Mouse (Mus musculus): Measurements from ENCODE around the gene Fam187a.

The Fam187a gene

DNA sequence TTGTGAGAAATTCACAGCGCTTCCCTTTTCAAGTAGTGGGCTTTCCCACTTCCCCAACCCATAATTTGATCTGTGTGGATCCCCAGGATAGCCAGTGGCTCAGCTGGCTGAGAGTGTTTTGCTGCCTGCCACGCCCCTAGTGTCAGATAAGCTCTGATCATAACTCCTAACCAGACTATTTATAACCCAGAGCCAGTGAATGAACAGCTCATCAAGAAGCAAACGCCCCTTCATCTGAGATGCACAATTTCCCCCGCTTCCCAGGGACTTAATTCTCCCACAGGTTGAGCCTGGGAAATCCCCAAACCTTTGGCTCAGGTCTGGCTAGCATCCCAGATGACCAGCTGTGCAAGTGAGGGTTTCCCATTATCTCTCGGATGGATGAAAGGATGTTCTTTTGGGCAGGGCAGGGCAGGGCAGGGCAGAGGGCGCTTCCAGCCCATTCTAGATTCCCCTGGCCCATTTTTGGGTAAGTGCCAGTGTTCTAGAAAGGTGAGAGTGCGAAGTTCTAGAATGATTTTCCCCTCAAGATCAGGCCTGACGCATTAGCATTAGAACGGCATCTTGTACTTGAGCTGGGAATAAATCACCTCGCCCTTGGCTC lies at the start of gene Fam187a:
TSS of gene Fam187a (plus strand) at position 554 of the 604 bp plus-strand sequence.
- no peak for DNase-seq

GRCm38 (mm10) chr11:102835549-102835948 lies 49.4 kb upstream of the Fam187a start, which contains the start of gene Higd1b:
Higd1b (plus strand) TSS chr11:102835849.
- no peak for DNase-seq

DNA sequence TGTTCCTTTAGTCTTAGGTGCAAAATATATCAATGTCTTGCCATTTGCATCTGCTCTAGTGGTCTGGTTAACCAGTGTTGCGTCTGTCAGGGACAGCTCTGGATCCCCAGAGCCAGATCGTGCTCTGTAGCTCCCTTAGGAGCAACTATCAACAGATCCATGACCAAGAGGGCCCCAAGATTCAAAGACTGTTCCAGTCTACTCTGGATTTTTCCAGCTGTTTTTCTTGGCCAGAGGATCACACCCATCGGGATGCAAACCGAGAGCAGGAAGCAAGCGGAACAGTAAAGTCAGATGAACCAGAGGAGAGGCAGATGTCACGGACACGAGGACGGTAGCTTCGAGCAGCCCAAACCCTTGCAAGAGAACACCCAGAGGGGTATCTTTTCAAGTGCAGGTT lies 48.8 kb upstream of the Fam187a start:
- DNase-seq, result no peak

DNA sequence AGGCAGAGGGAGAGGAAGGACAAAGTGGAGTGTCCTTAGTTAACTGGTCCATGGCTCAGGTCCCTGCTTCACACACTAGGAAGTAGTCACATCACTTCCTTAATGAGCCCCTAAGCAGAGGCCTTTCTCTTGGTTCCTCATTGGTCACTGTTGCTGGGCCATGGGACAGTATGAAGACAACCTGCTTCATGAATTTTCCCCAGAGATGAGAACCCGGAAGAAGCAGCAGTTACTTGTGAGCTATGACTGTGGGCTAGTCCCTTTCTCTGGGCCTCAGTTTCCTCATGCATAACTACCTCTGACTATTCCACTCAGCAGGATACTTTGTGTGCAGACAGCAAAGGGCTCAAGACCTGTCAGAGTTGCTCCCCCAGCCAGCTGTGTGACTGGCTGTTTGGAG lies 47.6 kb upstream of the Fam187a start:
- no peak for DNase-seq

- DNase-seq, result no peak
Measured at GRCm38 (mm10) chr11:102838126-102838525, 46.8 kb upstream of the Fam187a start.

DNA sequence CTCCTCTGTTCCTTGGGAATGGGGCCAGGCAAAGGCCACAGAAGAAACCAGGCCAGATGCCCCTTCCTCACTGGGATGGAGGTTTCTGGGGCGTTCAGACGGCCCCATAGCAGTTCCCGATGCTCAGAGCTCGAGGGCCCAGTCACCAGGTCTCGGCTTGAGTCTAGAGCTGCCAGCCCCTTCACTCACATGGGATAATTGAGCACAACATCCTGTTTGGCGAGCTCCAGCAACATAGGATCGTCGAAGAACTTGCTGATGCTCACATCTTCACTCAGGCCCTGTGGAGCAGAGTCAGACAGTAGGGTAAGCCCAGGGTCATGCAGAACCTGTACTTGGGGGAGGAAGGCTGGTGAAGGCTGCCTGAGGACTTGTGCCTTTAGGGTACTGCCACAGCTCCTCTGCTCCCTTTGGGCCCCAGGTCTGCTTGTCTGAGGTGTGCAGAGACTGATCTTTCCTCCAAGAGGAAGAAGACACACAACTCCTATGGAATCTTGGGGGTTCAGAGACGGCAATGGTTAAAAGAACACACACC lies 46.3 kb upstream of the Fam187a start:
- no peak for DNase-seq

GRCm38 (mm10) chr11:102845926-102846325 lies 39.0 kb upstream of the Fam187a start:
- no peak for DNase-seq

GRCm38 (mm10) chr11:102851883-102852282 lies 33.1 kb upstream of the Fam187a start:
- DNase-seq, result peak; percentile 79 to 88

DNA sequence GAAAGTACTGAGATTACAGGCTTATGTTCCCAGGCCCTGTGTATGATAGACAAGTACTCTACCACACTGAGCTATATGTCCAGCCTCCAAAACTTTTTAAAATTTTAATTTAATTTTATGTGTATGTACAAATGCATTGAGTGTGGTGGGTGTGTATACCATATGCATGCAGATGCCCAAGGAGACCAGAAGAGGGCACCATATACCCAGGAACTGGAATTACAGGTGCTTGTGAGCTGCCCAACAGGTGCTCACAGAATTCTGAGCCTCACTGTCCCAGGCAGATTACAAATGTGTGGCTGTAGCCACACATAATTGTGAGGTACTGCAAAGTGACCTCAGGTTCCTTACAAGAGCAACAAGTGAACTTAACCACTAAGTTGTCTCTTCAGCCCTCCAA lies 31.2 kb upstream of the Fam187a start:
- DNase-seq, result peak; percentile 29 to 32

DNA sequence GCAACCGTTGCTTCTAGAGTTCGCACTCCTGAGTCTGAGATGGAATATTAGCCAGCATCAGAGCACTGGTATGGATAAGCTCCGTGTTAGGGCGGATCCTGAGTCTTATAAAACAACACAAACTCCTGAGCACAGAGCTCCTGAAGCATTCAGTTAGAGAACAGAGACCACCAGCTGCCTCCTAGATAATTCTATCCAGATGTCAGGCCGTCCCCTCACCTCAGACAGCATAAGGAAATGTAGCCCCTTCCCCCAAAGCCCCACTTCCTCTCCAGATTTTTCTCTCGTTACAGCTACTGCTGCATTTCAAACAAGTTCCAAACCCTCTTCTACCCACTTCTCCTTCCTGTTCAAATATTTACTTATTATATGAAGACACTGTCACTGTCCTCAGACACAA lies 29.0 kb upstream of the Fam187a start:
- DNase-seq, result no peak

DNA sequence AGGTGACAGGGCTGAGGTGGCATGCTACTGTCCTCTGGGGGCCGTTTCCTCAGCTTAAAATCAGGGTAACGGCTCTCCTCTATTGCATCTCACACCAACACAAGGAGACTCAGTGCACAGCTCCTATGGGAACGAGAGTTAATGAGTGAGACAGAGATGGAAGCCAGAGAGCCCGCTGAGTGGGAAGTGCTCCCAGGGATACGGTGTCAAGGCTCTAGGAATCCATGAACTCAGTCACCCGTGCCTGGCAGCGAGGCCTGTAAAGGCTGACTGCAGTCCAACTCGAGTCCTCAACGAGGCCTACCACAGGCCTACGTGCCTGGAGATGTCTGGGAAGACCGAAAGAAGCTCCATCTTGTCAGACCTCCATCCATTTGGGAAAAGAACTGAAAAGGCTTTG lies 26.0 kb upstream of the Fam187a start:
- DNase-seq, result peak; percentile 57 to 67

DNA sequence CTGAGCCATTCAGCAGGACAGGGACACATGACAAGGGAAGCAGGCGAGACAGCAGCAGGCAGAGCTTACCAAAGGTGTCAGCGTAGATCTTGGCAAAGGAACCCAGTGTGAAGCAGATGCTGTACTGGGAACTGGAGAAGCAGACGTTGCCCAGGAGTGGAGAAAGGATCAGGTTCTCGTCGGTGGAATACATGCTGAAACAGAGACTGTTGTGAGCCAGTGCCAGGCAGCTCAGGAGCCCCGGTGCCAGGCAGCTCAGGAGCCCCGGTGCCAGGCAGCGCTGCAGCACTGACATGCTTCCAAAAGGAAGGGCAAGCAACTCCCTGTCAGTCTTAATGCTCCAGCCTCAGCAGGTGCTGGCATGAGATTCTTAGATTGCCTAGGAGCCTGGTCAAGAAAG lies 25.0 kb upstream of the Fam187a start:
- DNase-seq, result peak; percentile 77 to 85

GRCm38 (mm10) chr11:102864272-102864671 lies 20.7 kb upstream of the Fam187a start:
- DNase-seq, result peak; percentile 85 to 89

GRCm38 (mm10) chr11:102874801-102875334 lies 10.1 kb upstream of the Fam187a start:
- peak; percentile 54 to 63 for DNase-seq

DNA sequence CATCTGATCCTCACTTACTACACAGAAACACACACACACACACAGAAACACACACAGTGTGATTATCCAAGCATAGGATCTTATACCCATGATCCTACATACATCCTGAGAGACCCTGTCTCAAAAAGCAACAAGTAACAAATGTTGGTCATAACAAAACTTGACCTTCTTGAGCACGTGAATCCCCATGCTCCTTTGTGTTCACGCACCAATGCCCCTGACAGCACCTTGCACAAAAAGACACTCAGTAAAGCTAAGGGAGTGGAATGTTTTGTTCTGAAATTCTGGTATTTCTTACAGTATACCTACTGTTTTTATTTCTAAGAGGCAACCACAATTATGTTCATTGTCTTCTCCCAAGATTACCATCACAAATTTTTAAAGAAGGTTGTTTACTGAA lies 5.4 kb upstream of the Fam187a start:
- no peak for DNase-seq

DNA sequence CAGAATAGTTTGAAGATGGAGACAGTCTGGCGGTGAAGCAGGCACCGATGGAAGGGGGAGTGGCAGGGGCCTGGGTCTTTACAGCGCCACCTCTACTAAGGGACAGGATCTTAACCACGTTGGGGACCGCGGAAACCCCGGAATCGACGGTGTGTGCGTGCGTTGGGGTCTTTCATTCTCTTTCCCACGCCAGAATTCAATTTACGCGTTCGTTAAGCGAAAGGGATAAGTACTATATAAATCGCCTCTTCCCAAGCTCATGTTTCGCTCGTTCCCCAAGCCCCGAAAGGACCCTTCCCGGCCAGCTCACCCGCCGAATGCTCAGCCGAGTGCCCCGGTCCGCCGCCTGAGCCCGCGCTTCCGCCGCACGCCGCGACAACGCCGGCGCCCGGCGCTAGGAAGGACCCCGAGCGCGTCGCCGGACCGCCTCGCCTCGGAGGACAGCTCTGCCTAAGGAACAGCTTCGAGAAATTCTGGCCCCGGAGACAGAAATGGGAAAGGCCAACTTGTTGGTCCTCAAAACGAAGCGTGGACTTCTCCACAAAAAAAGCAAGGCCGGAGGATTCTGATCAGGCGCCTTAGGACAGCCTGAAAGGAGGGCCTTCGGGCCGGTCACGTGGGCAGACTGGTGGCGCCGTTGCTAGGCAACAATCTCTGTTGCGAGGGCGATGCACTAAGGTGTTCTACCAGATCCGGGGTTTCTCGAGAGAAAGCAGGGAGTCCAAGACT lies 4.2 kb upstream of the Fam187a start, which contains the start of the genes Eftud2 and Ccdc103:
TSS of gene Eftud2 (minus strand) at position 401 of the 729 bp plus-strand sequence.
TSS of gene Ccdc103 (plus strand) at position 620 of the 729 bp plus-strand sequence.
- DNase-seq, result peak; percentile 94 to 96

GRCm38 (mm10) chr11:102881314-102882198 lies 3.4 kb upstream of the Fam187a start:
- DNase-seq, result no peak

DNA sequence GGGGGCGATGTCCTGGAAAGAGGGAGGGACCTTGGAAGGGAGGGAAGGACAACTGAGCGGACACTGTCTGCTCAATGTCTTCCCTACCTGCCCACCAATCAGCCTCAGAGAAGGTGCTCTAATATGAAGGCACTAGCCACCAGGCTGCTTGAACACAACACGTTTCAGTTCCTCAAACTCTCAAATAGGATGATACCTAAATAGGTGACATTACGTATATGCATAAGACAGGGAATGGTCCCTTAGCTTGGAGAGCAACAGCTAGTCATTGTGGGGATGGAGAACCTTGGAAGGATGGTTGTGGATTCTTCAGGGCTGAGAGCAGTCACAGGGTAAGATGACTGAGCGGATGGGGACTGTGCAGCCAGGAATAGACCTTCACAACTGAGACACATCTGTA lies 2.5 kb downstream of the Fam187a start:
- no peak for DNase-seq

DNA sequence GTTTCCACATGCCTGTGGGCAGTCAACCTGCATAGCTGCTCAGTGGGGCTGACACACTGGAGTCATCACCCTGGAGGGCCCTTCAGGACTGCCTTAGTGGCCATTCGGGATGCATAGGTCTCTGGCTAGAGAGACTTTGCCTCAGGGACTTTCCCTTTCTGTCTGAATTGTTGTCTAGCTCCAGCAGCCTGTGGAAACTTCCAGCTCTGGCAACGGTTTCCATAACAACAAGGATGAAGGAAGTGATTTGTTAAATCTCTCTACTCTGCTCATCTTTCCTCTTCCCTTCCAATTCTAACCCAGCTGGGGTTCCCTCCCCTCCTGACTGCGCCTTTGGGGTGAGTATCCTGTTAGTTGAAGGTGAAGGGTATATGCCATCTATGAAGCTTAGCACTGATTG lies 3.2 kb downstream of the Fam187a start:
- no peak for DNase-seq

DNA sequence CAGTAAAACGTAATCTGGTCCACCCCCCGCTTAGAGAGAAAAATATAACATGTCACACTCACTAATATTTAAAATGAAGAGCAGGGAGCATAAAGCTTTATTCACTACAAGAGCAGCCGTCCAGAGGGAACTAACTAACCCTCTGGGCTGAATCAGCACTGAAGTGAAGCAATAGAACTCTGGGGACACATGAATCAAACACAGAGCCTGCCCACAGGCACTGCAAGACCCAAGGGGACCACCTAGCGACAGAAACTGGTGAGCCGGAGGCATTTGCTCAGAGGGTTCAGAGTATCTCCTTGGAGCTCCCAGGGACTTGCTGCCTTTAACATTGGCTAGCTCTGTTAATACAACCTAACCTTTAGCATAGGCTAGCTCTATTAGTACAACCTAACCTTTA lies 5.1 kb downstream of the Fam187a start:
- DNase-seq, result no peak

DNA sequence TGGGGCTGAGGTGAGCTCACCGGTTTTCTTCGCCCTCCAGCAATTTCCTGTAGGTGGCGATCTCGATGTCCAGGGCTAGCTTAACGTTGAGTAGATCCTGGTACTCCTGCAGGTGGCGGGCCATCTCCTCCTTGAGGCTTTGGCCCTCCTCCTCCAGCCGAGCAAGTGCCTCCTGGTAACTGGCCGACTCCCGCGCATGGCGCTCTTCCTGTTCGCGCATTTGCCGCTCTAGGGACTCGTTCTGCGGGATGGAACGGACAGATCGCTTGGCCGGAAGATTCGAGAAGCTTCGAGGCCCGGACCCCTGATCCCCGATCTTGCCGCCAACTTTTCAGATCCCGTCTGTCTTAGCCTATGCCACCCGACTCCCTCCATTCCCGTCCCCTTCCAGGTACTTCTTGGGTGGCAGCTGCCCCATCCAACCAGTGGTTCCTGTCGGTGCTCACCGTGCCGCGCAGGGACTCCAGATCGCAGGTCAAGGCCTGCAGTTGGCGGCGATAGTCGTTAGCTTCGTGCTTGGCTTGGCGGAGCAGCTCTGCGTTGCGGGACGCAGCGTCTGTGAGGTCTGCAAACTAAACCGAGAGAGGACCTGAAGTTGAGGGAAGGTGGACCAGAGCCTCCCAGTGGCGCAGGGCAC lies 8.2 kb downstream of the Fam187a start:
- peak; percentile 74 to 83 for DNase-seq

- DNase-seq, result no peak
Measured at GRCm38 (mm10) chr11:102894716-102895115, 9.7 kb downstream of the Fam187a start.

Measured in cerebellum, postnatal 14 days (tissue).